Mouse (Mus musculus) heart, postnatal 0 days (tissue): ENCODE measurements around the gene Map2k5.
A peak's percentile ranks its signal among the peaks of the same experiment; 100 is the strongest.

Source experiments
- CTCF ChIP-seq: IDR thresholded peaks from 2 replicates; pipeline ENCODE4 v1.5.1; 2016; ENCODE audit warnings: antibody characterized with exemption, control low read depth, low read depth
- EP300 ChIP-seq: IDR thresholded peaks from 2 replicates; pipeline ENCODE4 v1.6.1; 2016; ENCODE audit warnings: antibody characterized with exemption, low read depth

GRCm38 (mm10) chr9:63360410-63360809, 17.3 kb downstream of the Map2k5 start:
- TF ChIP-seq CTCF (peak; percentile 41), EP300 (no peak)
